Mouse (Mus musculus) layer of hippocampus, postnatal 25 days (tissue): ENCODE measurements around the gene Zfand3. TPM values are rescaled to one million over a fixed set of nuclear protein-coding genes. Genes with fewer than 3 reads are reported as not detected.

Source experiments
- DNase-seq, 2 experiments: peaks; one replicate each; pipeline ENCODE4 v3.0.0; 2022; ENCODE audit warnings: mixed read lengths in 2 of 2, low spot score in 1 of 2; ENCODE audit errors: extremely low spot score in 1 of 2
- total RNA-seq, 2 experiments: library from RNA; stranded (reverse); gene quantifications; 2 replicates each; pipeline ENCODE4 v1.2.3; 2021

Zfand3 gene
- total RNA-seq, 2 experiments from 2014 or later, result 114 to 119 TPM

DNA sequence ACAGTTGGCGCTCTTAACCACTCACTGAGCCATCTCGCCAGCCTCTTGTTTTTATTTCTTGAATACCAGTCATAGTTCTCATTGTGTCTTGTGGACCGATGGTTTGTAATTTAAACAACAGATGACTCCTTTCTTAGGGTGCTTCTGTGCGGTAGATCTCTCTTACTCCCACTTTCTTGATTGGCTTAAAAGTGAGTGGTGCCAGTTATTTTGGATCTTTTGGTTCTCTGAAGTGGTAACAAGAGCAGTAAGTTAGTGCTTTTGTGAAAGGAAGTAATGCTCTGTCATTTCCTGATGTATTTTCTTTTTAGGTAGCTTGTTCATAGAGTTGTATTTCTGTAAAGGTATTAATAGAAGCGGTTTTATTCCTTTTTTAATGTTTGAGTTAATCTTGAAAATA, 42.1 kb downstream of the Zfand3 start:
- DNase-seq, result no peak

- no peak for DNase-seq
Measured at GRCm38 (mm10) chr17:30051523-30052346, 47.2 kb downstream of the Zfand3 start.

DNA sequence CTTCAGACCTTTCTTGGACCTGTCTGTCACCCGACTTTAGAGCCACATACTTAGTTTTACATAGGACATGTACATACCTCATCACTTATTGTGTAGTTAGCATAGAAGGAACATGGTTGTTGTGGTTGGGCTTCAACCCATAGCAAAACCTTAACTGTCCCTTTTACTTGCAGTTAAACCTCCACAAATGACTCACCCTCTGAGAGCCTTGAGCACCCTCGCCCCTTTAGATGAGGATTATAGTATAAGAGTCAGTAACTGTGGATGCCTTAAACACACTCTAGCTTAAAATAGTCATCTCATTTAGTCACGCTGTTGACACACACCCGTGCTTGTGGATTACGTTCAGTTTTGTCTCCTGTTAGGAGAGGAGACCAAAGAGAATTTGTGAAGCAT, 47.8 kb downstream of the Zfand3 start:
- DNase-seq, result no peak

DNA sequence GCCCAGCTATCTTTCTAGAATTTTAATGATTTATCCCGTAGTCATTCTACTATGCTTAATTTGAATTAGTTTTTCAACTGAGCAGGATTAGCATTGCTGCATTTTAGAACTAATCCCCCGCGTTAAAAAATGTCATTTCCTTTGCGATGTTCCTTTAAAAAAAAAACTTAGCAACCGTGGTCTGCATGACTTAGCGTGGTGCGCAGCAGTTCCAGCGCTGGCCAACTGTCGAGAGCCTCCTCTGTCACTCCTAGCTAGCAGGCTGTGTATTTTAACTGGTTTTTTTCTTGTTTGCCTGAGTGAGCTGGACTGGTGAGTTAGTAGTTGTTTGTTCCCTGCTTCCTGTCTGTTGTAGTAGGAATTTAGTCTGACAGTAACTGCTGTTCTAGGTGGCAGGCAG, 48.9 kb downstream of the Zfand3 start:
- no peak for DNase-seq

GRCm38 (mm10) chr17:30053871-30054270, 49.3 kb downstream of the Zfand3 start:
- no peak for DNase-seq

DNA sequence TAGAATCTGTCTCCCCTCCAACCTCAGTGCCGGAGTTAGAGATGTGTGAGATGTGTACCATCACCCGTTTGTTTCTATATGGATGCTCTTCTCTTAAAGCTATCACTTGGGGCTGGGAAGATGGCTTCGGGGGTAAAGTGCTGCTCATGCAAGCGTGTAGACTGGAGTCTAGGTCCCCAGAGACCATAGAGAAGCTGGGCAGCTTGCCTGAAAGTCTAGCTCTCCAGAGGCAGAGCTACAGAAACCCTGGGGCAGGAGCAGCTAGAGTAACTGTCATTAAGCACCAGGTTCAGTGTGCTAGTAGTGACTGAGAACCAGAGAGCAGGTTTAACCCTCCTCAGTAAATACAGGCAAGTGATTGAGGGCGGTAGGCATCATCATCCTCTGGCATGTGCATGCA, 51.7 kb downstream of the Zfand3 start:
- no peak for DNase-seq

GRCm38 (mm10) chr17:30058594-30058993, 54.1 kb downstream of the Zfand3 start:
- DNase-seq, result no peak

GRCm38 (mm10) chr17:30059066-30059465, 54.5 kb downstream of the Zfand3 start:
- DNase-seq, result no peak

GRCm38 (mm10) chr17:30061100-30061837, 56.7 kb downstream of the Zfand3 start:
- DNase-seq, result no peak

- DNase-seq, result no peak
Measured at GRCm38 (mm10) chr17:30063849-30064248, 59.3 kb downstream of the Zfand3 start.

- DNase-seq, result no peak
Measured at GRCm38 (mm10) chr17:30064746-30065145, 60.2 kb downstream of the Zfand3 start.

GRCm38 (mm10) chr17:30069776-30070175, 65.2 kb downstream of the Zfand3 start:
- DNase-seq, result no peak

DNA sequence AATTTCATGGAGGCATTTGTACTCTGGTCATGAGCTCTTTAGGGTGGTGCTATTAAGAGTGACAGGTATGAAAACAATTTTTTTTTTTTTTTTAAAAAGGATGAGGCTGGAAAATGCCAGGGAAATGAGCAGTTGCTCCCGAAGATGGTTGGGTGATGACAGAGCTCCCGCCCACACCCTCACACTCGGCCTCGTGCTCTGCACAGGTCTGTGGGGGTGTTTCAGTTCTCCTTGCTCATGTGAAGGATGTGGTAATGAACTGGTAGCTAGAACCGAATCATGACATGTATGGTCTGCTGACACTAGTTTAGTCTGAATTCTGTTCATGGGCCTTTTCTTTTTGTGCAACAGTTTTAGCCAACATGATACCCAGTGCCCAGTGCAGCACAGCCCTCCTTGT, 66.1 kb downstream of the Zfand3 start:
- no peak for DNase-seq

DNA sequence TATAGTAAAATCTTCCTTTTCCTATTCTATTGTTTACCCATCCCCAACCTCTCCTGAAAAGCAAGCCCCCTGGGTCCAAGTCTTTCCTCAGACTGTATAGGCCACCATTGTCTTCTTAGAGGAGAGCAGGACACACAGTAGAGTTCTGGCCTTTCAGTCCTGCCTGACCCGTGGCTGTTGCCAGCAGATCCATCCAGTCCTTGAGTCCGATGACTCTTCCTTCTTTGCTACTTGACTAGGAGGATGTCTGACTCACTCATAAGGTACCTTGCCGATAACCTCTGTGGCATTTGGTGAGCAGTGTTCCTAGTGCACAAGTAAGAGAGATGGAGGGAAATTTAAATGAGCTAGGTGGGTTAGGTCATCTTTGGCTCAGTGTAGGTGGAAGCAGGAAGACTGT, 68.1 kb downstream of the Zfand3 start:
- DNase-seq, result no peak

DNA sequence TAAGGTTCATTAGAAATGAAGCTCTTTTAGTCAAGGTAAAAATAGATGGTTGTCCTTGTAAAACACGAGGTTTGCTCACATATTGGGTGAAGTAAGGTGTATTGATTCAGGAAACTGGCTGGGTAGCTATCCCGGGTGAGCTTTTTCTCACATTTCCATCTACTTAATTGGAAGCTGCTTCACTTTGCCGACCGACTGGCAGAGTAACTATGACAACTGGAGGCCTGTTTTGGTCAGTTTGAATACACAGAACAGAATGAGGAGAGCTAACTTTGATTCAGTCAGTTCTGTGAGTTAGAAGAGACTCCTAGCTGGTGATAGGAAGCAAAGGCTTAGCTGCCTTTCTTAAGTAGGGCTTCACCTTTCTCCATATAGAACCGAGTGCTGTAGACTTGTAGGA, 71.4 kb downstream of the Zfand3 start:
- no peak for DNase-seq

DNA sequence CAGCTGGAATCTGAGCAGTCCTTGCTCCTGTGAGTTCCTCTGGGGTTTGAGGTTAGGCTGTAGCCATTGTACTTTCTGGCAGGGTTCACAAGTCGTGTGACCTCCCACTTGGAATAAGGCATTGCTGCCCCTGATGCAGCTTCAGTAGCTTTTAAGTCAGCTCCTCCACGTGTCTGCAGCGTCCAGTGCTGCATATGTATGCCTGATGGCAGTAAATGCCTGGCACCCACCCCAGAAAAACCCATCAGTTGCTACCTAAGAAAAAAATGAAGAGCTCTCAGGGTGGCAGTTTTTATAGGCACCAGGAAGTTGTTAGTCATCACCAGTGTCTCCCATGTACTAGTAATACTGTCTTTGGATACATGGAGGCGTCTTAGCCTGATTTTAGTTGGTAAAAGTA, 79.5 kb downstream of the Zfand3 start:
- DNase-seq, result no peak

- DNase-seq, result no peak
Measured at GRCm38 (mm10) chr17:30086695-30087094, 82.2 kb downstream of the Zfand3 start.

GRCm38 (mm10) chr17:30088431-30088830, 83.9 kb downstream of the Zfand3 start:
- DNase-seq, result no peak

DNA sequence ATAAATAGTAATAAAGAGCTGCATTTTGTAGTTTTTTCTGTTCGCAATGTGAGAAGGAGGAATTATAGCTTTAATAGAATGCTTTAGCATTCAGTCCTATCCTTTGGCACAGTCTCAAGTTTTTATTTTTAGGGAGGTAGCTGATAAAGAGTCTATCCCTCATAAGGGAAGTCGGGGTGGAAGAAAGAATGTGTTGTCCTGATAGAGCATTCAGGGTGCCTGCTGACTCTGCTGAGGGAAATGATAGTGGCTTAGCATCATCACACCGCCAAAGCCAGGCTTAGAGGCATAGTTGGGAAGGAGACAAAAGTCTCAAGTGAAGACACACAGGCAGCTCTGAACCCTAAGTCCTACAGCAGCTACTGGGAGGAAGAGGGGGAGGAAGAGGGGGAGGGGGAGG, 85.9 kb downstream of the Zfand3 start:
- no peak for DNase-seq

DNA sequence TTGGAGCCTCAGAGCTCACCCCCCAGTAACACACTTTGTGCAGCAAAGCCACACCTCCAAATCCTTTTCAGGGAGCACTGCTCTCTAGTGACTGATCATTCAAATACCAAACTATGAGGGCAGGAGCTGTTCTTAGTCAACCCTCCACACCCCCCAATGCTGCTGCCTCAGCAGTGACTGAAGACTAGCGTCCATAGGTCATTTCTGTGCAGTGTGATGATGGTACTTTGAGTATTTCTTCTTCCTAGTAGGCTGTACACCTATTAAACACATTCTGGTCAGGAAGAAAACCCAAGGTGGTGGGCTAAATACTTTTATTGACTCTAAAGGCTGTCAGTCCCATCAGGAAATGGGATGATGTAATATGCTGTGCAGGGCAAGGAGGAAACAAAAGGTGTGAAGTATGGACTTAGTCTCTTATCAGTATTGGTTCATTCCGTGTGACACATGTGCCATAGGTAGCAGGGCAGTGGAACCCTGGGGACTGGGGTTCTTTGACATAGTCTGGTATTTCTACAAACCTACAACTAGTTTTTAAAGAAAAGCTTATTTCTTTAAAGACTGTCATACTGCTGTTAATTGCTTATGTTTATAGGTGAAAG, 88.7 kb downstream of the Zfand3 start:
- no peak for DNase-seq

- no peak for DNase-seq
Measured at GRCm38 (mm10) chr17:30097156-30097555, 92.6 kb downstream of the Zfand3 start.
